Mouse (Mus musculus) cortical plate, adult 2 months (tissue): ENCODE data around the gene Olfr1290.

Experiments used
- CTCF ChIP-seq: fragments of 200-500 bp; IDR thresholded peaks from 2 replicates; pipeline ENCODE4 v1.5.1; 2011; ENCODE audit warnings: mild to moderate bottlenecking, control low read depth, low read length; ENCODE audit not compliant: insufficient read depth; ENCODE audit errors: extremely low read depth
- POLR2A ChIP-seq: fragments of 200-500 bp; IDR thresholded peaks from 2 replicates; pipeline ENCODE4 v1.6.1; 2011; ENCODE audit warnings: mild to moderate bottlenecking, low read length, control low read depth; ENCODE audit not compliant: insufficient read depth; ENCODE audit errors: extremely low read depth

- no peak for TF ChIP-seq CTCF
- no peak for TF ChIP-seq POLR2A
Measured at GRCm38 (mm10) chr2:111448842-111449241, 44.8 kb downstream of the Olfr1290 start, which contains the start of gene Olfr1287.
